In the genomic region with DNA sequence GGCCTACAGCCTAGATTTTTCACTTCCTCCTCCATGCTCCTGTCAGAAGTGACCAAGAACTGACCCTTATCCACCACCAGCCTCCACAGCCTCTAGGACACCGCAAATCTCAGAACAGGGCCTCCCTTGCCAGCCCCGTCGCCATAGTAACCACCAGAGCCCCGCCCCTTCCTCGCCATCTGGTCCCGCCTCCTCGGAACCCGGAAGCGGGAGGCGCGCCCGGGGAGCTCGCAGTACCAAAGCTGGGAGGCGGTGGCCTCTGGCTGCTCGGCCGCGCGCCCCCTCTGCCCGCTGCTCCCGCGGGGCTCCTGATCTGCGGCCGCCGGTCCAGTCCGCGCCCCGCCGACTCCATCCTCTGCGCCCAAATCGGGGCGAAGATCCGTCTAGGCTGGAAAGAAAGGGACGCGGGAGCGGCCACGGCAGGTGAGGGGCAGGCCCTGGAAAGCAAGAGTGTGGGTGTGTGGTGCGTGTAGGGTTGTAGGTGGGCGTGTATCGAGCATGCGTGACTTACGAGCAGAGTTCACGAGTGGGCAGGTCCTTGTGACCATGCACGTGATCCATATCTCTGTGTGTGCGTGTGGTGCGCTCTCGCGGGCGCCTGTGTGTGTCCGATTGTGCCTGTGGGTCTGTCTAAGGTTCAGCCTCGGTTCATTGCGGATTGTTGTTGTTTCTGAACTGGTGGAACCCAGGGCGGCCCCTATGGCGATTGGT, we compare ENCODE assay signal across 8 mouse cellular contexts. TPM values are rescaled to one million over a fixed set of nuclear protein-coding genes. Genes with fewer than 3 reads are reported as not detected.
DNase-seq lines count a peak whose midpoint lies in the region; ATAC-seq and TF ChIP-seq lines count a peak whose summit lies in the region.

A gene (plus strand): TSS at position 216 of the 711 bp plus-strand sequence.

- H3K27me3 ChIP-seq in C2C12 (ENCODE audit: control insufficient read depth, insufficient read depth, insufficient read length): no peaks in the 10 kb centered on the region
- no peaks in the 10 kb centered on the region for H3K27me3 ChIP-seq in erythroblast, embryonic 14.5 days (ENCODE audit: control insufficient read depth)
- H3K27me3 ChIP-seq in heart, embryonic 12.5 days (replicated peaks): no peaks in the 10 kb centered on the region
- no peaks in the 10 kb centered on the region for H3K27me3 ChIP-seq in kidney, postnatal 0 days (ENCODE audit: insufficient read depth, low read length)
- H3K27me3 ChIP-seq in liver, embryonic 11.5 days (replicated peaks; ENCODE audit: control insufficient read depth, insufficient read depth, low read length): no peaks in the 10 kb centered on the region
- H3K27me3 ChIP-seq in stomach, embryonic 14.5 days (ENCODE audit: control insufficient read depth, insufficient read depth, low read length): no peaks in the 10 kb centered on the region

- H3K36me3 ChIP-seq in C2C12 (ENCODE audit: control insufficient read depth, insufficient read depth): peaks cover 16% of the 10 kb centered on the region
- peaks cover 3% of the 10 kb centered on the region for H3K36me3 ChIP-seq in erythroblast, embryonic 14.5 days (ENCODE audit: control insufficient read depth)
- peaks cover 10% of the 10 kb centered on the region for H3K36me3 ChIP-seq in heart, embryonic 12.5 days
- peaks cover 5% of the 10 kb centered on the region; the same call in 1 of the 2 replicates for H3K36me3 ChIP-seq in kidney, postnatal 0 days (ENCODE audit: insufficient read depth, low read length)
- H3K36me3 ChIP-seq in liver, embryonic 11.5 days (ENCODE audit: control insufficient read depth, insufficient read depth, low read length): peaks cover 4% of the 10 kb centered on the region
- peaks cover 4% of the 10 kb centered on the region for H3K36me3 ChIP-seq in stomach, embryonic 14.5 days (ENCODE audit: control insufficient read depth, insufficient read depth, low read length)

- H3K79me3 ChIP-seq in C2C12 (ENCODE audit: low read depth): peaks cover 8% of the 10 kb centered on the region

- H3K9me3 ChIP-seq in erythroblast, embryonic 14.5 days (ENCODE audit: control insufficient read depth, low read length): peaks cover 2% of the 10 kb centered on the region
- no peaks in the 10 kb centered on the region for H3K9me3 ChIP-seq in heart, embryonic 12.5 days (replicated peaks)
- no peaks in the 10 kb centered on the region for H3K9me3 ChIP-seq in kidney, postnatal 0 days (replicated peaks; ENCODE audit: low read length)
- H3K9me3 ChIP-seq in liver, embryonic 11.5 days (ENCODE audit: control insufficient read depth, low read length): no peaks in the 10 kb centered on the region
- H3K9me3 ChIP-seq in stomach, embryonic 14.5 days (ENCODE audit: control insufficient read depth, low read depth, low read length): no peaks in the 10 kb centered on the region

- peaks cover 29% of the 10 kb centered on the region for H3K79me2 ChIP-seq in C2C12 (ENCODE audit: control insufficient read depth, insufficient read depth)

- TF ChIP-seq CTCF in C2C12 (IDR thresholded peaks at IDR 0.05; ENCODE audit: control insufficient read depth, insufficient read depth, insufficient read length): no peak
- TF ChIP-seq CTCF in brain, embryonic 14.5 days (IDR thresholded peaks at IDR 0.05; ENCODE audit: borderline replicate concordance, extremely low read depth, insufficient read depth, insufficient read length): no peak
- 0 out of 2 replicates have a peak, but pooled peaks have one; percentile 10 for TF ChIP-seq CTCF in kidney, postnatal 0 days (IDR thresholded peaks at IDR 0.05; ENCODE audit: low read depth)

- peak within 1 kb of the TSS; percentile 93 for H3K9ac ChIP-seq in heart, embryonic 12.5 days
- H3K9ac ChIP-seq in kidney, postnatal 0 days (ENCODE audit: low read depth, low read length): peak within 1 kb of the TSS; percentile 76
- H3K9ac ChIP-seq in liver, embryonic 11.5 days (ENCODE audit: low read depth, low read length): peak within 1 kb of the TSS; percentile 77
- peak within 1 kb of the TSS; percentile 67 for H3K9ac ChIP-seq in stomach, embryonic 14.5 days (replicated peaks; ENCODE audit: low read depth, low read length)

- H3K4me3 ChIP-seq in C2C12 (ENCODE audit: insufficient read depth, poor library complexity, severe bottlenecking): peak within 1 kb of the TSS; percentile 65
- H3K4me3 ChIP-seq in erythroblast, embryonic 14.5 days (replicated peaks): peak within 1 kb of the TSS; percentile 67
- peak within 1 kb of the TSS; percentile 93 for H3K4me3 ChIP-seq in heart, embryonic 12.5 days
- peak within 1 kb of the TSS; percentile 81 for H3K4me3 ChIP-seq in kidney, postnatal 0 days (replicated peaks; ENCODE audit: low read depth, low read length)
- H3K4me3 ChIP-seq in liver, embryonic 11.5 days (ENCODE audit: low read depth, low read length): peak within 1 kb of the TSS; percentile 81
- H3K4me3 ChIP-seq in stomach, embryonic 14.5 days (ENCODE audit: low read depth, low read length): peak within 1 kb of the TSS; percentile 81

- peak; percentile 87 for TF ChIP-seq POLR2A in brain, embryonic 14.5 days (IDR thresholded peaks at IDR 0.05; ENCODE audit: borderline replicate concordance, extremely low read depth, insufficient read depth, insufficient read length, poor library complexity, severe bottlenecking)

- H3ac ChIP-seq in C2C12 (ENCODE audit: control insufficient read depth, insufficient read length, low read depth): peak within 1 kb of the TSS; percentile 63

- WGBS in heart, embryonic 12.5 days: under 1% methylated on average over 53 of the region's 53 CpGs
- under 1% methylated on average over 53 of the region's 53 CpGs for WGBS in kidney, postnatal 0 days
- WGBS in liver, embryonic 11.5 days: under 1% methylated on average over 53 of the region's 53 CpGs
- under 1% methylated on average over 53 of the region's 53 CpGs for WGBS in stomach, embryonic 14.5 days

- H3K4me1 ChIP-seq in erythroblast, embryonic 14.5 days (ENCODE audit: control insufficient read depth): peaks cover 26% of the 10 kb centered on the region
- H3K4me1 ChIP-seq in heart, embryonic 12.5 days (replicated peaks): peaks cover 14% of the 10 kb centered on the region
- H3K4me1 ChIP-seq in kidney, postnatal 0 days (replicated peaks; ENCODE audit: insufficient read depth, low read length): peaks cover 13% of the 10 kb centered on the region; the same call in 1 of the 2 replicates
- H3K4me1 ChIP-seq in liver, embryonic 11.5 days (replicated peaks; ENCODE audit: control insufficient read depth, insufficient read depth, low read length): peaks cover 13% of the 10 kb centered on the region
- peaks cover 8% of the 10 kb centered on the region; the same call in 1 of the 2 replicates for H3K4me1 ChIP-seq in stomach, embryonic 14.5 days (ENCODE audit: control insufficient read depth, insufficient read depth, low read length)

- DNase-seq in brain, embryonic 14.5 days (ENCODE audit: low read depth): peak; percentile 96
- peak; percentile 97 for DNase-seq in kidney, postnatal 0 days (ENCODE audit: low spot score)
- peak; percentile 97 for DNase-seq in liver, embryonic 11.5 days (ENCODE audit: low spot score)
- DNase-seq in naive thymus-derived CD4-positive, alpha-beta T cell, adult 2 months (ENCODE audit: low read depth): peak; percentile 94

- peak; percentile 94 for ATAC-seq in heart, embryonic 12.5 days (ENCODE audit: insufficient number of reproducible peaks, low FRiP score)
- peak; percentile 96 for ATAC-seq in kidney, postnatal 0 days (replicated peaks; ENCODE audit: low FRiP score, low read depth)
- ATAC-seq in liver, embryonic 11.5 days (replicated peaks; ENCODE audit: low FRiP score): peak; percentile 92
- ATAC-seq in stomach, embryonic 14.5 days (ENCODE audit: insufficient number of reproducible peaks, insufficient read depth, low FRiP score, low read depth): peak; percentile 94

- H3K27ac ChIP-seq in heart, embryonic 12.5 days (ENCODE audit: poor library complexity, severe bottlenecking): peak within 1 kb of the TSS; percentile 93
- peak within 1 kb of the TSS; percentile 91 for H3K27ac ChIP-seq in kidney, postnatal 0 days
- H3K27ac ChIP-seq in liver, embryonic 11.5 days (ENCODE audit: low read depth, low read length): peak within 1 kb of the TSS; percentile 78; the same call in 1 of the 2 replicates
- H3K27ac ChIP-seq in stomach, embryonic 14.5 days (ENCODE audit: low read length): peak within 1 kb of the TSS; percentile 87

- peak within 1 kb of the TSS; percentile 72 for H3K4me2 ChIP-seq in heart, embryonic 12.5 days
- H3K4me2 ChIP-seq in kidney, postnatal 0 days (ENCODE audit: low read length): peak within 1 kb of the TSS; percentile 55
- H3K4me2 ChIP-seq in liver, embryonic 11.5 days: peak within 1 kb of the TSS; percentile 81
- H3K4me2 ChIP-seq in stomach, embryonic 14.5 days (replicated peaks; ENCODE audit: low read depth, low read length): peak within 1 kb of the TSS; percentile 55

TF ChIP-seq in C2C12, 6 proteins besides CTCF, POLR2A, EP300 and RAD21:
- TF ChIP-seq CEBPB (IDR thresholded peaks at IDR 0.05; ENCODE audit: low read depth) (no peak), MAX (IDR thresholded peaks at IDR 0.05) (no peak), USF1 (IDR thresholded peaks at IDR 0.05; ENCODE audit: low read depth) (peak; percentile 59), FOSL1 (IDR thresholded peaks at IDR 0.05; ENCODE audit: insufficient read depth, low read length, poor library complexity, severe bottlenecking) (no peak)

RNA-seq across cellular contexts. Expression of the gene that starts here (rescaled TPM):
- 44.4 TPM for polyA plus RNA-seq in C2C12 (2012; fragmentation: generic; extraction: Trizol)
- 58.8 and 62.0 TPM in 2 replicates for polyA plus RNA-seq in brain, embryonic 14.5 days (2012; rRNA removed)
- polyA plus RNA-seq in erythroblast, embryonic 14.5 days (2012): 0.25 and 0.51 TPM in 2 replicates
- 61.3 and 62.9 TPM in 2 replicates for polyA plus RNA-seq in heart, embryonic 12.5 days (2016; fragmentation: Nextera tagmentation; extraction: Ambion mirVana)
- polyA plus RNA-seq in kidney, postnatal 0 days (2015; fragmentation: Nextera tagmentation; extraction: Ambion mirVana): 118 and 122 TPM in 2 replicates
- 54.7 and 64.9 TPM in 2 replicates for polyA plus RNA-seq in liver, embryonic 11.5 days (2014; fragmentation: Nextera tagmentation; extraction: Ambion mirVana)
- 94.8 and 96.4 TPM in 2 replicates for polyA plus RNA-seq in stomach, embryonic 14.5 days (2014; fragmentation: Nextera tagmentation; extraction: Ambion mirVana)

Comparison
In these comparisons a context has a peak if more than half of its experiments do, and no peak if none do; other contexts are left out.
1. Peak in every context shown above with its lines: DNase-seq, ATAC-seq, H3K4me3 ChIP-seq and H3K27ac ChIP-seq.
2. RNA of the gene that starts here (polyA plus RNA-seq): 118 to 122 TPM in kidney, postnatal 0 days, 94.8 to 96.4 TPM in stomach, embryonic 14.5 days, 61.3 to 62.9 TPM in heart, embryonic 12.5 days, 58.8 to 62.0 TPM in brain, embryonic 14.5 days, 54.7 to 64.9 TPM in liver, embryonic 11.5 days and 44.4 TPM in C2C12 (single experiment); 0.25 to 0.51 TPM in erythroblast, embryonic 14.5 days; every median in the first group is over 10 times any median in the second.